18 mouse cellular contexts compared by ENCODE assay signal in the genomic region with DNA sequence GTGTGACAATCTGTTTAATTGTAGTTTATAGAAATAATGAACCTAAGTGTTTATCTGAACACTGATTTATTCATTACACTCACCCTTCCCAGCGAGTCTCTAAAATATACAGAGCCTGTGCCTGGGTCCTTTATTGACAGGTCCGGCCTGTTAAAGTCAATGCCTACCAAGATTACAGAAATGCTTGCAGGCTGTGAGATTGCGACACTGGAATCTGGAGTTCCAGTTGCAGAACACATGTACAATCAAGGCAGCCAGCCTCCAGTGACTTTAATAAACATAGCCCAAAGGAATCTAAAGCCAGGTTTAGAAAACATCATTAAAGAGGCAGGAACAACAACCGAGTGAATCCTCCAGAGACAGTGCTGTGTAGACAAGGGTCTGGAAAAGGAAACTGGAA. TPM values are rescaled to one million over a fixed set of nuclear protein-coding genes. Genes with fewer than 3 reads are reported as not detected.
DNase-seq lines count a peak whose midpoint lies in the region; ATAC-seq and TF ChIP-seq lines count a peak whose summit lies in the region.
"Had no signal": no experiment of that assay in that cellular context is flagged by ENCODE, and none has a peak within 500 bp of the region (broad histone marks: within the 10 kb centered on the region; RNA-seq: fewer than 3 reads in every experiment).

No protein-coding gene starts in this region.

- intact Hi-C loops in gastrocnemius, postnatal 14 days (cut with DNase I; ENCODE audit: low total_unique reads): no loop called here

- no peaks in the 10 kb centered on the region for H3K27me3 ChIP-seq in midbrain, embryonic 11.5 days (ENCODE audit: control insufficient read depth, insufficient read depth, low read length)
- no peaks in the 10 kb centered on the region for H3K27me3 ChIP-seq in midbrain, embryonic 14.5 days (ENCODE audit: control insufficient read depth, insufficient read depth, low read length)
- H3K27me3 ChIP-seq in lung, embryonic 14.5 days (ENCODE audit: insufficient read depth, low read length): no peaks in the 10 kb centered on the region
- H3K27me3 ChIP-seq: midbrain, embryonic 15.5 days had no signal

- H3K9ac ChIP-seq in midbrain, embryonic 11.5 days (ENCODE audit: low read length): no peak overlapping the region
- H3K9ac ChIP-seq in midbrain, embryonic 14.5 days (replicated peaks; ENCODE audit: low read length): no peak overlapping the region
- H3K9ac ChIP-seq in lung, embryonic 14.5 days: no peak overlapping the region
- H3K9ac ChIP-seq: midbrain, embryonic 15.5 days had no signal

- no peaks in the 10 kb centered on the region for H3K9me3 ChIP-seq in midbrain, embryonic 11.5 days (ENCODE audit: control insufficient read depth, low read length)
- H3K9me3 ChIP-seq in midbrain, embryonic 14.5 days (ENCODE audit: control insufficient read depth, low read length): no peaks in the 10 kb centered on the region
- no peaks in the 10 kb centered on the region for H3K9me3 ChIP-seq in lung, embryonic 14.5 days (ENCODE audit: low read depth, low read length)
- H3K9me3 ChIP-seq: G1E; midbrain, embryonic 15.5 days had no signal

- TF ChIP-seq CTCF in lung, embryonic 14.5 days (IDR thresholded peaks at IDR 0.05; ENCODE audit: low read depth): no peak

- no peaks in the 10 kb centered on the region for H3K36me3 ChIP-seq in midbrain, embryonic 11.5 days (ENCODE audit: control insufficient read depth, insufficient read depth, low read length)
- no peaks in the 10 kb centered on the region for H3K36me3 ChIP-seq in midbrain, embryonic 14.5 days (ENCODE audit: control insufficient read depth, insufficient read depth, low read length)
- H3K36me3 ChIP-seq in lung, embryonic 14.5 days (ENCODE audit: insufficient read depth): no peaks in the 10 kb centered on the region
- H3K36me3 ChIP-seq: midbrain, embryonic 15.5 days had no signal

- H3K27ac ChIP-seq in midbrain, embryonic 11.5 days (ENCODE audit: low read depth, low read length): no peak overlapping the region
- H3K27ac ChIP-seq in midbrain, embryonic 14.5 days (replicated peaks; ENCODE audit: low read depth, low read length): no peak overlapping the region
- peak overlapping the region; percentile 25; the same call in 1 of the 2 replicates for H3K27ac ChIP-seq in lung, embryonic 14.5 days (ENCODE audit: low read depth)
- H3K27ac ChIP-seq: midbrain, embryonic 15.5 days had no signal

- no peak for ATAC-seq in midbrain, embryonic 11.5 days (ENCODE audit: low FRiP score)
- ATAC-seq in midbrain, embryonic 14.5 days (ENCODE audit: low FRiP score, low TSS enrichment): no peak
- ATAC-seq in lung, embryonic 14.5 days (ENCODE audit: insufficient read depth): no peak
- ATAC-seq: forebrain, embryonic 16.5 days; midbrain, embryonic 15.5 days had no signal

- H3K4me1 ChIP-seq in midbrain, embryonic 11.5 days (ENCODE audit: control insufficient read depth, insufficient read depth, low read length): peaks cover 12% of the 10 kb centered on the region
- peaks cover 25% of the 10 kb centered on the region for H3K4me1 ChIP-seq in midbrain, embryonic 14.5 days (ENCODE audit: control insufficient read depth, insufficient read depth, low read length)
- peaks cover 8% of the 10 kb centered on the region for H3K4me1 ChIP-seq in lung, embryonic 14.5 days (ENCODE audit: insufficient read depth)

- no peak overlapping the region for H3K4me2 ChIP-seq in midbrain, embryonic 11.5 days
- no peak overlapping the region for H3K4me2 ChIP-seq in midbrain, embryonic 14.5 days (ENCODE audit: low read length)
- no peak overlapping the region for H3K4me2 ChIP-seq in lung, embryonic 14.5 days
- H3K4me2 ChIP-seq: midbrain, embryonic 15.5 days had no signal

- H3K4me3 ChIP-seq in midbrain, embryonic 11.5 days (ENCODE audit: low read depth, low read length): no peak overlapping the region
- H3K4me3 ChIP-seq in midbrain, embryonic 14.5 days (replicated peaks; ENCODE audit: low read depth, low read length): no peak overlapping the region
- no peak overlapping the region for H3K4me3 ChIP-seq in lung, embryonic 14.5 days (ENCODE audit: low read depth, low read length)
- H3K4me3 ChIP-seq: midbrain, embryonic 15.5 days had no signal

- WGBS in midbrain, embryonic 11.5 days: 82% methylated on average over 4 of the region's 4 CpGs
- 78% methylated on average over 4 of the region's 4 CpGs for WGBS in midbrain, embryonic 14.5 days
- whole genome bisulfite sequencing in lung, embryonic 14.5 days: 56% methylated on average over 4 of the region's 4 CpGs

- peak; percentile 18 for DNase-seq in gastrocnemius, adult 18-20 months (ENCODE audit: low spot score)
- DNase-seq in gastrocnemius, postnatal 14 days: no peak
- DNase-seq in midbrain, embryonic 11.5 days (ENCODE audit: low spot score, missing footprints): peak; percentile 47
- no peak for DNase-seq in midbrain, embryonic 14.5 days
- peak; percentile 28 for DNase-seq in lung, embryonic 14.5 days
- DNase-seq in frontal cortex, postnatal 10 days (ENCODE audit: low spot score in 2 of 2): no peak
- no peak for DNase-seq in cerebellum, postnatal 4 days (ENCODE audit: low spot score in 2 of 2)
- DNase-seq: cerebellum, adult 2 months; gastrocnemius, postnatal 36 days; heart, postnatal 4 days; kidney, adult 8-10 months; right cerebral cortex, postnatal 4 days; thymus, postnatal 4 days had no signal

RNA-seq across cellular contexts. Expression of gene Maco1, which starts 5.6 kb away (rescaled TPM):
- 10 to 100 TPM; 14.7 to 17.0 TPM for total RNA-seq in gastrocnemius, adult 18-20 months (2021)
- 10 to 100 TPM; 13.6 to 14.5 TPM for total RNA-seq in gastrocnemius, postnatal 14 days (2021)
- 45.6 and 51.7 TPM in 2 replicates for polyA plus RNA-seq in midbrain, embryonic 11.5 days (2014; fragmentation: Nextera tagmentation; extraction: Ambion mirVana)
- 100 and 102 TPM in 2 replicates for polyA plus RNA-seq in midbrain, embryonic 14.5 days (2014; fragmentation: Nextera tagmentation; extraction: Ambion mirVana)
- polyA plus RNA-seq in lung, embryonic 14.5 days (2014; fragmentation: Nextera tagmentation; extraction: Ambion mirVana): 34.4 and 36.5 TPM in 2 replicates

RNA-seq across cellular contexts. Expression of gene Rhd, which starts 16.7 kb away (rescaled TPM):
- not detected for total RNA-seq in gastrocnemius, adult 18-20 months (2021)
- under 1 TPM; 0.20 to 0.39 TPM for total RNA-seq in gastrocnemius, postnatal 14 days (2021)
- 19.2 and 21.3 TPM in 2 replicates for polyA plus RNA-seq in midbrain, embryonic 11.5 days (2014; fragmentation: Nextera tagmentation; extraction: Ambion mirVana)
- polyA plus RNA-seq in midbrain, embryonic 14.5 days (2014; fragmentation: Nextera tagmentation; extraction: Ambion mirVana): 0.54 and 0.61 TPM in 2 replicates
- 1.6 and 1.7 TPM in 2 replicates for polyA plus RNA-seq in lung, embryonic 14.5 days (2014; fragmentation: Nextera tagmentation; extraction: Ambion mirVana)
- total RNA-seq: gastrocnemius, postnatal 36 days; layer of hippocampus, adult 18-20 months; left cerebral cortex, postnatal 10 days had no signal

Comparison
In these comparisons a context has a peak if more than half of its experiments do, and no peak if none do; other contexts are left out.
1. DNase-seq: peak in gastrocnemius, adult 18-20 months (single experiment), midbrain, embryonic 11.5 days (single experiment) and lung, embryonic 14.5 days (single experiment); none in gastrocnemius, postnatal 14 days (single experiment), midbrain, embryonic 14.5 days (single experiment), frontal cortex, postnatal 10 days (0 of 2) and cerebellum, postnatal 4 days (0 of 2).